Mouse (Mus musculus): ENCODE data around the gene Rnf149.

- TF ChIP-seq POLR2A (IDR thresholded peaks at IDR 0.05; ENCODE audit: low read depth, low read length) (no peak), CTCF (conservative IDR thresholded peaks at IDR 0.05 in 1 of 2, IDR thresholded peaks at IDR 0.05 in 1 of 2; ENCODE audit: low read depth in 2 of 2, low read length in 2 of 2) (no peak), EP300 (IDR thresholded peaks at IDR 0.05; ENCODE audit: low read length) (no peak), SMC3 (IDR thresholded peaks at IDR 0.05; ENCODE audit: low read depth, low read length) (no peak), MXI1 (IDR thresholded peaks at IDR 0.05; ENCODE audit: low read depth, low read length) (no peak), TCF12 (IDR thresholded peaks at IDR 0.05; ENCODE audit: low read depth, low read length) (no peak), HCFC1 (IDR thresholded peaks at IDR 0.05; ENCODE audit: low read depth, low read length) (no peak), GABPA (IDR thresholded peaks at IDR 0.05; ENCODE audit: insufficient replicate concordance, low read depth, low read length) (no peak), ZKSCAN1 (IDR thresholded peaks at IDR 0.05; ENCODE audit: borderline replicate concordance, low read depth, low read length) (no peak), MYC (IDR thresholded peaks at IDR 0.05; ENCODE audit: low read depth, low read length) (no peak)
Observed at GRCm38 (mm10) chr1:39549831-39550230, 27.4 kb downstream of the Rnf149 start.
